Mouse (Mus musculus) leukemia stem cell, adult 10-12 weeks (primary cell): ENCODE measurements around the gene Ppcdc. TPM values are rescaled to one million over a fixed set of nuclear protein-coding genes. Genes with fewer than 3 reads are reported as not detected.

ENCODE experiments used
- polyA plus RNA-seq: library from polyadenylated mRNA; stranded (reverse); fragments of >175 nt; gene quantifications from 2 replicates; pipeline ENCODE4 v1.2.3, GENCODE M21; 2012; ENCODE audit warnings: low replicate concordance

The Ppcdc gene
- polyA plus RNA-seq: 5.1 and 7.3 TPM in 2 replicates

DNA sequence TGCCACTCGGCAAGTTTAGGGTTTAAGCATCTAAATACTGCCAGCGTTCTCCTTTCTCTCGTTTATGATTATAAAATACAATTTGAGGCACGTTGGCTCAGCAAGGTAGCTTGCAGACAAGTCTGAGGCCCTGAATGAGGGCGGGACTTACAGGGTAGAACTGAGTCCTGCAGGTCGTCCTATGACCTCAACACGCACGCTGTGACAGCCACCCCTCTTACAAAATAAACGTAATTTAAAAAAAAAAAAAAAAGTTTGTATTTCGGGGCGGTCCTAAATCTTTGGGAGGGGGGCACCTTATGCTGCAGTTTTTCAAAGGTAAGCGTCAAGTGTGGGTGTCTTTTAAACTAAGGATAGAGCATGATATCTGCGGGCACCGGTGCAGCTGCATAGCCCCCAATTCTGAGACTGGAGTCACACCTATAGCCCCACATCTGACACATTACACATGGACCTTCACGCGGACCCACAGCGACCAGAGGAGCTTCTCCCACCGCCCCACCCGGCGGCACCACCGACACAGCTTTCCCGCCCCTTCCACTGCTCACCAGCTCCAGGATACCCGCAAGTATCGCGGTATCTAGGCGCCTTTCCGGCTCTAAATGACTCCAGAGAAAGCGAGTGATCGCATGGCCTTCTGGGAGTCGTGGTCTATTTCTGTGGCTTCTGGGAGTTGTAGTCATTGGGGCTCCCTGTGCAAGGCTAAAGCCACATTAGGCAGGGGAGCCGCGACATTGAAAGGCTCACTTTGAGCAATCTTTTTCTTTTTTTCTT, at the start of gene Ppcdc:
TSS of gene Ppcdc (minus strand) at position 603 of the 774 bp plus-strand sequence.

GRCm38 (mm10) chr9:57467896-57468549, 28.1 kb upstream of the Ppcdc start, which contains the start of gene Scamp5:
Scamp5 (minus strand) TSS chr9:57468060.

Other genes starting within 250 kb of the Ppcdc start
- not detected in 2 replicates for gene Trcg1, start 203.6 kb downstream of the Ppcdc start, polyA plus RNA-seq
- gene 1700017B05Rik, start 177.5 kb downstream of the Ppcdc start, polyA plus RNA-seq: 126 and 137 TPM in 2 replicates
- gene Scamp5, start 27.9 kb upstream of the Ppcdc start, polyA plus RNA-seq: 1.6 and 3.4 TPM in 2 replicates
- gene Rpp25, start 63.9 kb upstream of the Ppcdc start, polyA plus RNA-seq: 0.48 TPM in 1 of 2 replicates, not detected in the other
- gene Cox5a, start 81.2 kb upstream of the Ppcdc start, polyA plus RNA-seq: 375 and 488 TPM in 2 replicates
- 8.9 and 30.6 TPM in 2 replicates for gene Fam219b, start 97.4 kb upstream of the Ppcdc start, polyA plus RNA-seq
- gene Mpi, start 112.6 kb upstream of the Ppcdc start, polyA plus RNA-seq: 0.38 and 1.4 TPM in 2 replicates
- gene Scamp2, start 120.8 kb upstream of the Ppcdc start, polyA plus RNA-seq: 3.0 and 80.8 TPM in 2 replicates
- gene Ulk3, start 149.3 kb upstream of the Ppcdc start, polyA plus RNA-seq: 4.8 and 5.2 TPM in 2 replicates
- not detected in 2 replicates for gene Cplx3, start 166.2 kb upstream of the Ppcdc start, polyA plus RNA-seq
- gene Lman1l, start 180.7 kb upstream of the Ppcdc start, polyA plus RNA-seq: not detected in 2 replicates
- gene Csk, start 213.5 kb upstream of the Ppcdc start, polyA plus RNA-seq: 457 and 560 TPM in 2 replicates
- gene Cyp1a2, start 243.6 kb upstream of the Ppcdc start, polyA plus RNA-seq: not detected in 2 replicates
- gene Cyp1a1, start 247.8 kb upstream of the Ppcdc start, polyA plus RNA-seq: 0.15 TPM in 1 of 2 replicates, not detected in the other